Mouse (Mus musculus) A20 (cell line): ENCODE measurements at regions not wholly inside any gene's neighbourhood (a gene's known extent, or its start where the extent isn't known, plus 50 kb on each side); places are given as distances from the start of the nearest gene placed in this dataset.
"Not testable (repeated sequence)": the region's sequence is repeated elsewhere in the genome, so short reads cannot be mapped to it uniquely, and the experiment has no call there.

ENCODE experiments used
- DNase-seq: peaks from one replicate; pipeline ENCODE4 v3.0.0-alpha.2; 2011; ENCODE audit warnings: low read depth, low spot score

GRCm38 (mm10) chr11:8773862-8774261 lies 109.5 kb upstream of the Tns3 start:
- DNase-seq: no peak

DNA sequence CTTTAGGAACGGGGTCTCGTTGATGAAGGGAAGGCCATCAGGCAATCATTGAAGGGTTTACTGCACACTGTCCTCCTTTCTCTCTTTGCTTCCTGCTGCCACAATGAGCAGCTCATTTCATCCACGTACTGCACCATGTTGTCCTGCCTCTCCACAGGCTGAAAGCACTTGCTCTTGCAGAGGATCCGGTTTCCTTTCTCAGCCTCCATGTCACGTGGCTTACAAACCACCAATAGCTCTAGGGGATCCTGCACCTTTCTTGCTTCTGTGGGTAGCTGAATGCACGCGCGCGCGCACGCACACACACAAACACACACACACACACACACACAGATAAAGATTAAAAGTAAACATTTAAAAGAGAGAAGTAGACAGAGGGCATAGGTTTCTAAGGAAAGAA lies 108.9 kb upstream of the Tns3 start:
- DNase-seq: no peak

DNA sequence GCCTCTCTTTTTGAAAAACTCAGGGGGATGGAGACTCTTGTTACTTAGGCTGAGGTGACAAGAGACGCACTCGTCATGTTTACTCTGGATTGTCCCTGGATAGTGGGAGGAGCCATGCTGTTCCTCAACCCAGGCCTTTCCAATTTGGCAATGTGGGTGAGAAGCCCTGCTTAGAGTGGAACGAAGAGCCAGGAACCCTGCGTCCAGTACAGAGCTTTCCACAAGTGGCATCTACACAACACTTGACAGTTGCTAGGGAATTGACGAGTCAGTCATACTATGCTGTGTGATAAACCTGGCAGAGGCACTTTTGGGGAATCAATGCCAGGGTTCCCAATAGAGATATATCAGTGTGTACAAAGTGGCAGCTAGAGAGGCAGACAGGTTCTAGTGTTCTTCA lies 108.2 kb upstream of the Tns3 start:
- no peak for DNase-seq

DNA sequence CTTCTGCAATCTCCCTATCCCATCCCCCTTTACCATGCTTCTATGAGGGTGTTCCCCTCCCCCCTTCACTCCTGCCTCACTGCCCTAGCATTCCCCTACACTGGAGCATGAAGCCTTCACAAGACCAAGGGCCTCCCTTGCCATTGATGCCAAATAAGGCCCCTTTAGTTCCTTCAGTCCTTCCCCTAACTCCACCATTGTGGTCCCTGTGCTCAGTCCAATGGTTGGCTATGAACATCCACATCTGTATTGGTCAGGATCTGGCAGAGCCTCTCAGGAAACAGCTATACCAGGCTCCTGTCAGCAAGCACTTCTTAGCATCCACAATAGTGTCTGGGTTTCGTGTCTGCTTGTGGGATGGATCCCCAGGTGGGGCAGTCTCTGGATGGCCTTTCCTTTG lies 104.4 kb upstream of the Tns3 start:
- not testable (repeated sequence) for DNase-seq

GRCm38 (mm10) chr11:8765541-8765885 lies 101.2 kb upstream of the Tns3 start:
- no peak for DNase-seq

DNA sequence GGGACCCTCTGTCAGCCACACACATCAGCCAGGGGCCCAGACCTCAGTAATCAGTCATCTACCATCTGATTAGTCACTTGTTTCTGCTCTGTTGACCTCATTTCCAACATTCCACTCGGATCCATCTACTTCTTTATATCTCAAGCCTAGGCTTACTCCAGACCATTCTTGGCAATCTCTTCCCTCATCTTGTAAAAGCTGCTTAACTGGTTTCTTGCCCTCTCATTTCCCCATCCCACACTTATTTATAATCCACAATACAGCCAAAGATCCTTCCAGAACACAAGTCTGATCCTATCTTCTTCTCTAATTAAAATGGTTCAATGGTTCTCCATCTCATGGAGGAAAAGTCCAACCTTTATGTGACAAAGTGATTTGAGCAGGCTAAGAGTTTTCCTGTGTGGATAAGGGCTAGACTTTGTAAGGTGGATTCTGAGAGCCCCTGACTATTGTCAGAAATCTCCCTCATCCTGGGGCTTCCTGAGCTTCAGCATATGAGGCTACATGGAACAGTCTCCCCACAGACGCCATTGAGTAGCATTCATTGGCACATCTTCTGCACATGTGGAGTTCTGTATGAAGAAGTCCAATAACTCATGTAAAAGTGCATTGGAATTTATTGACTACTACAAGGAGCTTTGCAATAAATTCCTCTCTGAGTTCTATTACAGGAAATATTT lies 100.7 kb upstream of the Tns3 start:
- DNase-seq: no peak

- no peak for DNase-seq
Observed at GRCm38 (mm10) chr11:8763448-8763847, 99.1 kb upstream of the Tns3 start.

DNA sequence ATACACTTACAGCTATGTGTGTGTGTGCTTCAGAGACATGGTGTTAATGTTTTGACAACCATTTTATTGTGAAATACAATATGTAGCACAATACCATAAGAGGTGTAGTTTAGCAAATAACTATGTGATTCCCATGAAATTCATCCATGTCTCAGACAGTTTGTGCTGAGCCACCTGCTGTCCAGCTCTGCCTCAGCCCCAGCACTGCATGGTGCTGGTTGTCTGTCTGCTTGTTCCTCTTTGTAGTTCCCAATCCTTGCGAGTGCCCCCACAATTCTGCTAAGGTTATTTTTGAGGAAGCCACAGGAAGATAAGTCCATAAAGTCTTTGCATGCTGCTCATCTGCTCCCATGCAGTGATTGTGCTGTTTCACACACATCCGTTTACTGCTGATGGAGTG lies 97.8 kb upstream of the Tns3 start:
- no peak for DNase-seq

DNA sequence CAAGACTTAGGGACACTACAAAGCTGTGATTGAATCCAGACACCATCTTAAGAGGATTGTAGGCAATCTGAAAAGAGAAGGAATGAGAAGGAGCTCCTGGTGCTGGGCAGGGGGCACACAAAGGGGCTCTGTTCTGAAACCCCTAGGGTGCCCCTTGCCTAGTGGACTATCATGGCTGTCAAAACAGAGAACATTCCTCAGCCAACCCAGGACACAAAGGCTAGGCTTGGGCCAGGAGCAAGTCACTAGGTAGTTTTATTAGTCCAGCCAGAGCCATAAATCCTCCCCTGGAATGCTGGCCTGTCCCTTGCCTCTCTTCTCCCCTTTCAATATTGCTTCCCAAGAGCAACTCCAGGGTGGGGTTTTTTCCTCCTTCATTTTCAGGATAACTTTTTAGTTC lies 97.3 kb upstream of the Tns3 start:
- no peak for DNase-seq

- peak; percentile 4 for DNase-seq
Observed at GRCm38 (mm10) chr11:8759858-8760257, 95.5 kb upstream of the Tns3 start.

- not testable (repeated sequence) for DNase-seq
Observed at GRCm38 (mm10) chr11:8754508-8754907, 90.2 kb upstream of the Tns3 start.

DNA sequence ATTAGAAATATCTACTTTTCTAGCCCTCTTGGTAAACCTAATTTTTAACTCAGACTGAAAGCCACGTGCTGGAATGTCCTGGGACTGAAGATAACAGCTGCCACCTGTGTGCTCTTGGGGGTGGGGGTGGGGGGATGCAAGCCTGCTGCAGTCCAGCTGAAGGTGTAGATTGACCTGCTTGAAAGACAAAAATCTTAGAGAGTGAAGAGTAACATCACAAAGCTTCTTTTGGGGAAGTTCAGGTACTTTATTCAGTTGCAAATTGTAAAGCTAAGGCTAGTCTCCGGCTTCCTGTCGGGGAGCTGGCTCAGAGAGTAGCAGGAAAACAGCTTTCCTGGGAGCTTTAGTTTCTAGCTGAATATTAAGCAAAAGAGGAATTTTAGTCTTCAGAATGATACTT lies 71.4 kb upstream of the Tns3 start:
- DNase-seq: not testable (repeated sequence)

DNA sequence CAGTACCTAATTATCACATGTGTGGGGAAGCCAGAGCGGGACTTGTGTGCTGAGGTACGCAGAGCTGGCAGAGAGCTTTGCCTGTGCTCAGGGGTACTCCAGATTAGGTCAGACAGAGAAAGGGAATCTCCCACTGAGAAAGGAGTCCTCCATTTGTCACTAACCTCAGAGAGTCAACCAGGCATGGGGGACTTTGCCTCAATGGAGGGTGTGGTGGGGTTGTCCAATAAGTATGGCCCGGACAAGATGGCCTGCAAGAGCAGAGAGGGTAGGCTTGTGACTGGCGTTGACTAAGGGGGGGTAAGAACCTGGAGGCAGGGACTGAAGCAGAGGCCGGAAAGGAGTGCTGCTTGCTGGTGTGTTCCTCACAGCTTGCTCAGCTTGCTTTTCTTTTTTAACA lies 62.7 kb upstream of the Tns3 start:
- DNase-seq: no peak

GRCm38 (mm10) chr11:8725505-8725904 lies 61.2 kb upstream of the Tns3 start:
- no peak for DNase-seq

DNA sequence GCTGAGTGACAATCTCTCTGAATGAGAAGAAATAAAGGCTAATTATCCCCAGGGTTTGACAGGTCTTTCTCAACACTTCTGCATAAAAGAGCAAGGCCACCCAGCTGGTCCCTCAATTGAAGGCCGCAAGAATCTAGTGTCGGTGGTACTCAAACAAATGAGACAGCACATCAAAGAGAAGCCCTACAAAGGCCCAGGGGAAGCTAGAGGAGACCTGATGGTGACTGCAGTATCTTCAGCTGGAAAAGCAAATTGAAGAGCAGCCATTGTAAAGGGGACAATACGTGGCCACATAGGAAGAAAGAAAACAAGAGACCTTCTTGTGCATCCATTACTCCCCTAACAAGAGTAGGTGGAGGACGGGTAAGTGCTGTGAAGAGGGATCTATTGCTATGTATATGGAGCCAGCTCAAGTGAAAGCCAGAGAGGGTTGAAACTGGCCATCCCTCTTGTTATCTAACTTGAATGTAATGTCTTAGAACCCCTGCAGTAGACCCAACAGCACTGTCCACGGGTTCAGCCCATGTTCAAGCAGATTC lies 58.8 kb upstream of the Tns3 start:
- DNase-seq: no peak

GRCm38 (mm10) chr11:8719211-8719966 lies 55.1 kb upstream of the Tns3 start:
- no peak for DNase-seq

GRCm38 (mm10) chr11:8717774-8718173 lies 53.4 kb upstream of the Tns3 start:
- DNase-seq: no peak

- no peak for DNase-seq
Observed at GRCm38 (mm10) chr11:8716858-8717257, 52.5 kb upstream of the Tns3 start.

- no peak for DNase-seq
Observed at GRCm38 (mm10) chr11:8715775-8716174, 51.4 kb upstream of the Tns3 start.
